14 mouse cellular contexts compared by ENCODE assay signal in the genomic region with DNA sequence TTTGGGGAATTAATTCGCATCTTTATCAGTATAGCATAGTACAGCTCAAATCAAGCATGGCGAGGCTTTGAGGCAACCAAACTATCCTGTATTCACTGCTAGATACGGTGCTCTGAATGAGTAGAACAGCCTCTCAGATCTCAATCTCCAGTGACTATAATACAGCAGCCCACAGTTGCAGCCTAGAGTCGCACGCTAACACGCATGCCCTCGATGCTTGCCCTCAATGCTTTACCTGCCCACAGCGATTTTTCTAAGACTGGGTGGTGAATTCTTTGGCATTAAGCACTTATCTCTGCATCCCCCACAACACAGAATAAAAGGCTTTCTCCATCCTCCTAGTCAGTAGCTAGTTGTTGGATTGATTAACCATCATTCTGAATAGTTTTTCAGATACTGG.
DNase-seq lines count a peak whose midpoint lies in the region; ATAC-seq and TF ChIP-seq lines count a peak whose summit lies in the region.
"Had no signal": no experiment of that assay in that cellular context is flagged by ENCODE, and none has a peak within 500 bp of the region (broad histone marks: within the 10 kb centered on the region; RNA-seq: fewer than 3 reads in every experiment).

No protein-coding gene starts in this region.

- no peaks in the 10 kb centered on the region for H3K9me3 ChIP-seq in intestine, embryonic 16.5 days (ENCODE audit: control insufficient read depth, low read length)
- H3K9me3 ChIP-seq in intestine, embryonic 15.5 days, result no peaks in the 10 kb centered on the region
- H3K9me3 ChIP-seq in forebrain, postnatal 0 days (ENCODE audit: low read length), result no peaks in the 10 kb centered on the region
- H3K9me3 ChIP-seq in midbrain, embryonic 11.5 days (ENCODE audit: control insufficient read depth, low read length), result no peaks in the 10 kb centered on the region
- H3K9me3 ChIP-seq in stomach, embryonic 15.5 days, result no peaks in the 10 kb centered on the region
- H3K9me3 ChIP-seq: heart, embryonic 10.5 days; liver, embryonic 15.5 days had no signal

- no peak for ATAC-seq in intestine, embryonic 16.5 days
- ATAC-seq in intestine, embryonic 15.5 days, result no peak
- no peak for ATAC-seq in forebrain, postnatal 0 days
- peak; percentile 19; the same call in 1 of the 2 replicates for ATAC-seq in midbrain, embryonic 11.5 days (ENCODE audit: low FRiP score)
- no peak for ATAC-seq in stomach, embryonic 15.5 days (ENCODE audit: insufficient read depth, low FRiP score, low read depth)

- peak; percentile 14 for DNase-seq in forebrain, postnatal 0 days
- peak; percentile 86 for DNase-seq in midbrain, embryonic 11.5 days (ENCODE audit: low spot score, missing footprints)
- DNase-seq in thymus, postnatal 36 days, result no peak
- no peak for DNase-seq in kidney, postnatal 14 days
- no peak for DNase-seq in heart, adult 11 months

- H3K9ac ChIP-seq in intestine, embryonic 16.5 days (ENCODE audit: low read depth, low read length), result 0 out of 2 replicates have a peak overlapping the region, but pooled peaks have one; percentile 13
- no peak overlapping the region for H3K9ac ChIP-seq in intestine, embryonic 15.5 days
- H3K9ac ChIP-seq in forebrain, postnatal 0 days, result no peak overlapping the region
- H3K9ac ChIP-seq in midbrain, embryonic 11.5 days (ENCODE audit: low read length), result no peak overlapping the region; the same call in 1 of the 2 replicates
- H3K9ac ChIP-seq in stomach, embryonic 15.5 days, result no peak overlapping the region
- H3K9ac ChIP-seq: liver, embryonic 15.5 days had no signal

- TF ChIP-seq CTCF in forebrain, postnatal 0 days (IDR thresholded peaks at IDR 0.05; ENCODE audit: low read depth), result no peak

- H3K36me3 ChIP-seq in intestine, embryonic 16.5 days (ENCODE audit: control insufficient read depth, insufficient read depth, low read length), result no peaks in the 10 kb centered on the region
- H3K36me3 ChIP-seq in intestine, embryonic 15.5 days, result no peaks in the 10 kb centered on the region
- H3K36me3 ChIP-seq in forebrain, postnatal 0 days (ENCODE audit: insufficient read depth), result no peaks in the 10 kb centered on the region
- H3K36me3 ChIP-seq in midbrain, embryonic 11.5 days (ENCODE audit: control insufficient read depth, insufficient read depth, low read length), result no peaks in the 10 kb centered on the region
- no peaks in the 10 kb centered on the region for H3K36me3 ChIP-seq in stomach, embryonic 15.5 days
- H3K36me3 ChIP-seq: heart, embryonic 10.5 days; liver, embryonic 15.5 days had no signal

- no peaks in the 10 kb centered on the region for H3K4me1 ChIP-seq in intestine, embryonic 16.5 days (ENCODE audit: control insufficient read depth, insufficient read depth, low read length)
- no peaks in the 10 kb centered on the region for H3K4me1 ChIP-seq in intestine, embryonic 15.5 days (replicated peaks)
- H3K4me1 ChIP-seq in forebrain, postnatal 0 days (ENCODE audit: insufficient read depth), result no peaks in the 10 kb centered on the region
- no peaks in the 10 kb centered on the region for H3K4me1 ChIP-seq in midbrain, embryonic 11.5 days (ENCODE audit: control insufficient read depth, insufficient read depth, low read length)
- H3K4me1 ChIP-seq in stomach, embryonic 15.5 days, result no peaks in the 10 kb centered on the region
- H3K4me1 ChIP-seq: liver, embryonic 15.5 days had no signal

- no peak overlapping the region for H3K27ac ChIP-seq in intestine, embryonic 16.5 days (ENCODE audit: low read length)
- H3K27ac ChIP-seq in intestine, embryonic 15.5 days, result no peak overlapping the region
- H3K27ac ChIP-seq in forebrain, postnatal 0 days (ENCODE audit: low read depth, low read length), result no peak overlapping the region
- H3K27ac ChIP-seq in midbrain, embryonic 11.5 days (ENCODE audit: low read depth, low read length), result no peak overlapping the region
- H3K27ac ChIP-seq in stomach, embryonic 15.5 days, result no peak overlapping the region
- H3K27ac ChIP-seq: gastrocnemius, adult 2 months; liver, embryonic 15.5 days; macrophage had no signal

- no peak overlapping the region for H3K4me3 ChIP-seq in intestine, embryonic 16.5 days (ENCODE audit: low read length)
- no peak overlapping the region for H3K4me3 ChIP-seq in intestine, embryonic 15.5 days (replicated peaks)
- H3K4me3 ChIP-seq in forebrain, postnatal 0 days (ENCODE audit: low read depth, low read length), result no peak overlapping the region
- no peak overlapping the region for H3K4me3 ChIP-seq in midbrain, embryonic 11.5 days (ENCODE audit: low read depth, low read length)
- no peak overlapping the region for H3K4me3 ChIP-seq in stomach, embryonic 15.5 days (replicated peaks)
- H3K4me3 ChIP-seq: erythroblast, embryonic 14.5 days; liver, embryonic 15.5 days; myocyte had no signal

- 83% methylated on average over 8 of the region's 8 CpGs for WGBS in intestine, embryonic 16.5 days
- WGBS in intestine, embryonic 15.5 days, result 79% methylated on average over 8 of the region's 8 CpGs
- WGBS in forebrain, postnatal 0 days, result 55% methylated on average over 8 of the region's 8 CpGs
- 67% methylated on average over 8 of the region's 8 CpGs for WGBS in midbrain, embryonic 11.5 days
- 82% methylated on average over 8 of the region's 8 CpGs for WGBS in stomach, embryonic 15.5 days

- no peak overlapping the region for H3K4me2 ChIP-seq in intestine, embryonic 16.5 days (ENCODE audit: low read depth, low read length)
- no peak overlapping the region for H3K4me2 ChIP-seq in intestine, embryonic 15.5 days (replicated peaks)
- H3K4me2 ChIP-seq in forebrain, postnatal 0 days (ENCODE audit: low read depth), result peak overlapping the region; percentile 49
- no peak overlapping the region for H3K4me2 ChIP-seq in midbrain, embryonic 11.5 days
- peak overlapping the region; percentile 53; the same call in 1 of the 2 replicates for H3K4me2 ChIP-seq in stomach, embryonic 15.5 days
- H3K4me2 ChIP-seq: liver, embryonic 15.5 days had no signal

- H3K27me3 ChIP-seq in intestine, embryonic 16.5 days (replicated peaks; ENCODE audit: control insufficient read depth, insufficient read depth, low read length), result no peaks in the 10 kb centered on the region
- no peaks in the 10 kb centered on the region for H3K27me3 ChIP-seq in intestine, embryonic 15.5 days (replicated peaks)
- H3K27me3 ChIP-seq in forebrain, postnatal 0 days (ENCODE audit: insufficient read depth, low read length), result no peaks in the 10 kb centered on the region
- no peaks in the 10 kb centered on the region for H3K27me3 ChIP-seq in midbrain, embryonic 11.5 days (ENCODE audit: control insufficient read depth, insufficient read depth, low read length)
- H3K27me3 ChIP-seq in stomach, embryonic 15.5 days (replicated peaks), result no peaks in the 10 kb centered on the region
- H3K27me3 ChIP-seq: liver, embryonic 15.5 days had no signal

Comparison
In these comparisons a context has a peak if more than half of its experiments do, and no peak if none do; other contexts are left out.
1. H3K4me2 ChIP-seq: peak in forebrain, postnatal 0 days (single experiment) and stomach, embryonic 15.5 days (single experiment); none in intestine, embryonic 16.5 days (single experiment), intestine, embryonic 15.5 days (single experiment) and midbrain, embryonic 11.5 days (single experiment).
2. DNase-seq: peak in forebrain, postnatal 0 days (single experiment) and midbrain, embryonic 11.5 days (single experiment); none in thymus, postnatal 36 days (0 of 2), kidney, postnatal 14 days (single experiment) and heart, adult 11 months (single experiment).